Mouse (Mus musculus) stomach, postnatal 0 days (tissue): ENCODE results near the gene Bckdk. TPM values are rescaled to one million over a fixed set of nuclear protein-coding genes. Genes with fewer than 3 reads are reported as not detected.

Experiments
- ATAC-seq: fragments of 200-750 bp; cut with Nextera tagmentation; 2 replicates; pipeline ENCODE4 v1.8.0; 2017; ENCODE audit not compliant: low FRiP score, low TSS enrichment
- DNase-seq: peaks from one replicate; pipeline ENCODE4 v3.0.0-alpha.2; 2016; ENCODE audit warnings: low spot score
- H3K27ac ChIP-seq: fragments of 300-500 bp; sonication (generic); replicated peaks from 2 replicates; pipeline ENCODE4 v1.5.1; 2014; ENCODE audit warnings: mild to moderate bottlenecking, control low read depth
- H3K27me3 ChIP-seq: fragments of 300-500 bp; sonication (generic); 2 replicates; pipeline ENCODE4 v1.6.1; 2014; ENCODE audit warnings: low read length; ENCODE audit not compliant: control insufficient read depth, insufficient read depth
- H3K36me3 ChIP-seq: fragments of 300-500 bp; sonication (generic); 2 replicates; pipeline ENCODE4 v1.6.1; 2014; ENCODE audit warnings: low read length, mixed read lengths; ENCODE audit not compliant: control insufficient read depth, insufficient read depth
- H3K4me1 ChIP-seq: fragments of 300-500 bp; sonication (generic); replicated peaks from 2 replicates; pipeline ENCODE4 v1.6.1; 2014; ENCODE audit warnings: antibody characterized with exemption; ENCODE audit not compliant: control insufficient read depth, insufficient read depth
- H3K4me2 ChIP-seq: fragments of 300-500 bp; sonication (generic); replicated peaks from 2 replicates; pipeline ENCODE4 v1.6.1; 2014; ENCODE audit warnings: low read depth, mild to moderate bottlenecking, control low read depth, moderate library complexity
- H3K4me3 ChIP-seq: fragments of 300-500 bp; sonication (generic); 2 replicates; pipeline ENCODE4 v1.5.1; 2014; ENCODE audit warnings: low read depth, low read length, control low read depth
- H3K9ac ChIP-seq: fragments of 300-500 bp; sonication (generic); 2 replicates; pipeline ENCODE4 v1.6.1; 2014; ENCODE audit warnings: mild to moderate bottlenecking, low read length, control low read depth, mixed read lengths
- H3K9me3 ChIP-seq: fragments of 300-500 bp; sonication (generic); 2 replicates; pipeline ENCODE4 v1.6.1; 2016; ENCODE audit warnings: low read length; ENCODE audit not compliant: control insufficient read depth
- CTCF ChIP-seq: IDR thresholded peaks from 2 replicates; pipeline ENCODE4 v1.5.1; 2016; ENCODE audit warnings: antibody characterized with exemption, low read depth, mild to moderate bottlenecking, moderate library complexity
- EP300 ChIP-seq: optimal IDR thresholded peaks from 2 replicates; pipeline ENCODE3; 2016; ENCODE audit warnings: antibody characterized with exemption
- WGBS: fragments of 180-500 bp; shearing (Covaris S2); extraction: QIAGEN DNeasy Blood & Tissue Kit; methylation state at CpG from one replicate; pipeline ENCODE4 v1.1.7; 2014; 5-methylcytosine and 5-hydroxymethylcytosine counted together
- polyA plus RNA-seq: library from polyadenylated mRNA; unstranded; fragments of >200 nt; fragmentation: Nextera tagmentation; extraction: Ambion mirVana; gene quantifications from 2 replicates; pipeline ENCODE4 v1.2.1, GENCODE M21; 2015

Gene Bckdk
- polyA plus RNA-seq, 1 experiment from 2014 or later, result 102 TPM

DNA sequence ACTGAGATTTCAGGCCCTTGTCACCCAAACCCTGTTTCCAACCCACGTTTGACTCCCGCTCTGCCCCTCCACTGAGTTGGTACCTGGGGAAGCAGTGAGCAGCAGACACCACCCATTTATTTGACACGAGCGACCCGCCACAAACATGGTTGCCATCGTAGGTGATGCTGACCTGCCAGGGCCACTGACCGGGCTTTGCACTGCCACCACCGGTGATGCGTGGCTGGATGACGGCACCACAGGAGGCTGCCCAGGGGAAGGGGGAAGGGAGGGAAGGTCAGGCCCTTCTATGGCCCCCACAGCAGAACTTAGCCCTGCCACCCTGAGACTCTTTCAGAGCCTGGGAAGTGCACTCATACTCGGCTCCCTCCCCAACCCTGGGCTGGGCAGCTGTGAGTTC is 23.8 kb downstream of the Bckdk start:
- Histone ChIP-seq H3K36me3 (peaks cover 3% of the 10 kb centered on the region; the same call in 1 of the 2 replicates), H3K4me3 (peak overlapping the region; percentile 49), H3K9ac (peak overlapping the region; percentile 81), H3K4me1 (peaks cover 2% of the 10 kb centered on the region; the same call in 1 of the 2 replicates), H3K27me3 (no peaks in the 10 kb centered on the region), H3K4me2 (peak overlapping the region; percentile 49), H3K27ac (peak overlapping the region; percentile 95), H3K9me3 (no peaks in the 10 kb centered on the region)
- ATAC-seq, result no peak
- 65% methylated on average over 11 of the region's 11 CpGs for WGBS
- DNase-seq, result no peak
- TF ChIP-seq CTCF (no peak), EP300 (no peak)

DNA sequence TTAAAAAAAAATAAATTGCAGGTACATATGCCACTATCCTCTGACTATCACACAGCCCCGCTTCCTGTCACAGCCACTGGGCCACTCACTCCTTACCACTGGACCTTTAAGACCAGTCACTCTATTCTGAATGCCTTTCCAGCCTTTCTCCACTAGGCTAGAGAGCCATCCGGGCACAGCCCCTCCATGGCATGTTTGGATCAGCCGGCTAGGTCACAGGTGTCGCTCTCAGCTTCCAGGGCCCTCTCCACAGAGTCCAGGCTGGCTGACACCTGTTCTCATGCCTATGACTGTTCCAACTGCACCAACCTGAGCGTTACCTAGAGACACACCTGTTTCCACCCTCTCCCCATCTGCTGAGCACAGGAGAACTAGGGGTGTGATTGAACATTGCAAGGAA is 24.7 kb downstream of the Bckdk start:
- peak; percentile 74 for DNase-seq
- Histone ChIP-seq H3K27ac (peak overlapping the region; percentile 95), H3K4me1 (peaks cover 2% of the 10 kb centered on the region; the same call in 1 of the 2 replicates)

DNA sequence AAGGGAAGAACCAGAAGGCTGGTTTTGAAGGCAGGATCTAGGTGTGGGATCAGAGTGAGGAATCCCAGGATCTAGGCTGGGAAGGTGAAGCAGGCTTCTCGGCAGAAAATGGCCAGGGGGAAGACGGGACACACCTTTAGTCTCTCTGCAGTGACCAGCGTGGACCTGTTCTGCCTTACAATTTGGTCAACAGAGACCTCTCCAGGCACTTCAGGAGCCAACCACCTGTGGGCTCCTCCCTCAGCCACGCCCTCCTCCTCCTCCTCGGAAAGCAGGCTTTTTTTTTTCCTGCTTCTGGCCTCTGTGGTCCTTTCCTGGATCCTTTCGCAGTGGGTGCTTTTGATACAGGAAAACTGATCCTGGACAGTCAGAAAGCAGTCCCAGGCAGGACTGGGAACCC is 26.0 kb downstream of the Bckdk start, which contains the start of gene Prss8:
TSS of gene Prss8 (minus strand) at position 182 of the 400 bp plus-strand sequence.
- Histone ChIP-seq H3K9me3 (no peaks in the 10 kb centered on the region), H3K27me3 (no peaks in the 10 kb centered on the region), H3K4me2 (peak within 1 kb of the TSS; percentile 49), H3K4me3 (peak within 1 kb of the TSS; percentile 49), H3K9ac (peak within 1 kb of the TSS; percentile 81), H3K4me1 (peaks cover 3% of the 10 kb centered on the region), H3K36me3 (0 out of 2 replicates have a peak, but pooled peaks cover 3% of the 10 kb centered on the region), H3K27ac (peak within 1 kb of the TSS; percentile 95)
- no peak for TF ChIP-seq EP300
- TF ChIP-seq CTCF, result no peak
- ATAC-seq (peak; percentile 53), DNase-seq (peak; percentile 91)
- 19% methylated on average over 6 of the region's 6 CpGs for WGBS

More for the DNA sequence above, 24.7 kb downstream of the Bckdk start:
- Histone ChIP-seq H3K36me3 (peaks cover 3% of the 10 kb centered on the region; the same call in 1 of the 2 replicates), H3K4me2 (peak overlapping the region; percentile 49), H3K27me3 (no peaks in the 10 kb centered on the region), H3K4me3 (peak overlapping the region; percentile 49), H3K9me3 (no peaks in the 10 kb centered on the region), H3K9ac (peak overlapping the region; percentile 81)
- ATAC-seq, result peak; percentile 43
- 38% methylated on average over 5 of the region's 5 CpGs for WGBS
- TF ChIP-seq EP300 (no peak), CTCF (peak; percentile 41)

DNA sequence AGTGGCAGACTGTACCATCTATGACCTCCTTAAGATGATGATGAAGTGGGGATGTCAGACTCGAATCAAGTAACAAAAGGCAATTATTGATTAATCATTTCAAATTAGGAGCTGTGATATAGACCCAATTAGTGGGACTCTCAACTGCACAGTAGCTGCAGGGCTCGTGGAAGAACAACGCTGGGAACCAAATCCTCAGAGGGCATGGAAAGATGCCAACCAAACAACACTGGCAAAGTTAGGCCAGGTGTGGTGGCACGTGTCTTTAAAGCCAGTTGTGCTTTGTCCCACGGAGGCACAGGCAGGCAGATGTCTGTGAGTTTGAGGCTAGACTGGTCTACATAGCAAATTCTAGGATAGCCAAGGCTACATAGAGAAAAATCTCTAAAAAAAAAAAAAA is 26.8 kb downstream of the Bckdk start:
- H3K9me3 ChIP-seq, result no peaks in the 10 kb centered on the region
- WGBS, result 61% methylated on average over 5 of the region's 5 CpGs
- no peak overlapping the region for H3K9ac ChIP-seq
- ATAC-seq (no peak), DNase-seq (no peak)
- H3K36me3 ChIP-seq, result no peaks in the 10 kb centered on the region
- no peaks in the 10 kb centered on the region for H3K27me3 ChIP-seq
- no peak overlapping the region for H3K4me2 ChIP-seq
- no peak overlapping the region for H3K4me3 ChIP-seq
- peaks cover 5% of the 10 kb centered on the region for H3K4me1 ChIP-seq
- peak overlapping the region; percentile 95 for H3K27ac ChIP-seq
- no peak for TF ChIP-seq EP300
- no peak for TF ChIP-seq CTCF

DNA sequence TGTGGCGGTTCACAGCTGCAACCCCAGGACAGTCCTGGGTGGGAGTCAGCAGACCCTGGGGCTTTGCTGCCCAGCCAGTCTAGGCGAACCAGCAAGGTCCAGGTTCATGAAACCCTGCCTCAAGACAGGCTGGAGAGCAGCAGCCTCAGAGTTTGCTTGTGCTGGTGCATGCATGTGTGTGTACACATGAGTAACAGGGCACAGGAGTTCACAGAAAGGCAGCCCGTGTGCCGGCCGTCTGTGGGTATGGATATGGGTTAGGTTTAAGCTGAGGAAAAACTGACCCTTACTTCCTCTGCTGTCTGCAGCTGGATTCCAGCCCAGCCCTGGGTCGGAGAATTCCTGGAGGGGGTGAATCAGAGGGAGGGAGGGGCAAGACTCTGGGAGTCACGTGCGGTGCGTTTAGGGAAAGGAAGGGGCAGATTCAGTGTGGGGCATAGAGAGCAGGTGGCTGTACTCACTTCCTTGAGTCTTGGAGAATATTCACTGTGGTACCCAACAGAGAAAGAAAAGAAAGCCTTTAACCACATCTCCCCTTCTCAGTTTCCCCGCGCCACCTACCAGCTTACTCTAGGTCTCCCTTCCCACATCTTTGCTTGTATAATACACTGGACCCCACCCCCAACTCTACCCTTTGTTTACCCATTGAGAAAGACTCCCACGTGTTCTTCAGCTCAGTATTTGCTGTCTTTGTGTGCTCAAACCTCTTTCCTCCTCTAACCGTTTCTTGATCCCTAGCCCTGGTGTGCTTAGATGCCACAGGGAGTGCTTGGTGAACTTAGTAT is 27.7 kb downstream of the Bckdk start:
- WGBS, result 22% methylated on average over 13 of the region's 13 CpGs
- DNase-seq (peak; percentile 87), ATAC-seq (peak; percentile 50)
- peak overlapping the region; percentile 8 for H3K4me2 ChIP-seq
- peaks cover 5% of the 10 kb centered on the region for H3K4me1 ChIP-seq
- H3K9me3 ChIP-seq, result no peaks in the 10 kb centered on the region
- H3K27ac ChIP-seq, result peak overlapping the region; percentile 95
- TF ChIP-seq EP300 (no peak), CTCF (no peak)
- no peaks in the 10 kb centered on the region for H3K36me3 ChIP-seq
- H3K27me3 ChIP-seq, result no peaks in the 10 kb centered on the region
- H3K4me3 ChIP-seq, result no peak overlapping the region
- H3K9ac ChIP-seq, result peak overlapping the region; percentile 23
